Mouse (Mus musculus): ENCODE results near the gene Kif3a.

Kif3a gene

DNA sequence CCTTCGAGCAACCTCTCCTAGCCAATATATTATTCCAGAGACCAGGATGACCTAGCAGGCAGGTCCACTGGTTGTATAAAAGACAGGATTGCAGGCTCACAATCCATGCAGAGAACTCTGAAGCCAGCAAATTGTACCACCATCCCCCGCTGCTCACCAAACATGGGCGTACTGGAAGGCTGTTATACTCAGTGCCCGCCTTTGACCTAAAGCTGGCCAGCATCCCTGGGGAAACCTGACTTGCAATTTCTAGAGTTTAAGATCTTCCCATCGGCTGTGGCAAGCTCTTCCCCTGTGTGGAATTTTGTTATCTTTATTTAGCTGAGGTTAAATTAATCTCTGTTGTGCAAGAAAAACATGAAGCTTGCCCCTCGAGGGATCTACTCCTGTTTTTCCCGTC lies 24.2 kb upstream of the Kif3a start:
- in situ Hi-C loops (cut with MboI, MseI): no loop called here

GRCm38 (mm10) chr11:53546271-53546670 lies 20.9 kb upstream of the Kif3a start:
- in situ Hi-C loops (cut with MboI, MseI): no loop called here

DNA sequence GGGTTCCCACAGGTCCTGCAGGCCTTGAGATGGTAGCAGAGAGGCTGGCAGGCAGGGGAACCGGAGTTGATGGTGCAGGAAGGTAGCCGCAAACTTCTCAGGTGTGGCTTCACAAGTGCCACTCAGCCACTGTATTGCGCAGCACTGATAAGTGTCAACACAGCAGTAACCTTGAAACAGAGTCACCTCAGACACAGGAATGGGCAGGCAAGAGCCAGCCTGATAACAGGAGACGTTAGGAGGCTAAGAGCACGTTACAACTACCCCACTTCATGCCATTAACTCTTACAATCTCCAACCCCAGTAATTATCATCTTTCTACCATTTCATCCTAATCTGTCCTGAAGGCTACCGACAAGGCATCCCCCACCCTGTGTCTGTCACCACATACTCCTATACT lies 19.6 kb upstream of the Kif3a start:
- in situ Hi-C loops (cut with MboI, MseI): no loop called here

DNA sequence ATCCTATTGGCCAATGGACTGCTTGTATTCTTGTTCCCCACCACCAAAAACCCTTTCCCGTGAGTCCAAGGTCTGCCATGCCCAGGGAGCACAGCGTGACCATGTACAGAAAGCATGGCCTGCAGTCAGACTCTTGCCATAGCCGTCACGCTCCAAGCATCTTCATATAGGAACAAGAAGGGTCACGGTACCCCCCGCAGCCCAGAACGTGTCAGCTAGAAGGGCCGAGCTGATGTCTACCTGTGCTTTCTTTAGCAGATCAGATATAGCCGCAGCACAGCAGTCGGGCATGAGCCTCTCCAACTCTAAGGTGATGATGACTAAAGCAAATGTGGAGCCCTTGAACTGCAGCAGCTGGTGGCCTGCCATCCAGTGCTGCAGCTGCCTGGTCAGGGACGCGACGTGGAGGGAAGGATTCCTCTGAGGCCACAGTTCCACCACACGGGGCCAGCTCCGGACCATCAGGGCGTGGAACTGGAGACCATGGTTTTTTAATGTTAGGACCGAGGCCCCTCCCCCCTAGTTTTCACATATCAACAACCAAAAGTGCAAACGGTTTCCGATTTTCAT lies 19.1 kb upstream of the Kif3a start:
- in situ Hi-C loops (cut with MboI, MseI): no loop called here

GRCm38 (mm10) chr11:53550714-53551113 lies 16.5 kb upstream of the Kif3a start:
- in situ Hi-C loops (cut with MboI, MseI): loop anchor here (5.0 to 10.0 kb wide), 2 partner anchors 487 to 554 kb away; partner anchors contain the start of gene P4ha2 (in 1 of the 2)

DNA sequence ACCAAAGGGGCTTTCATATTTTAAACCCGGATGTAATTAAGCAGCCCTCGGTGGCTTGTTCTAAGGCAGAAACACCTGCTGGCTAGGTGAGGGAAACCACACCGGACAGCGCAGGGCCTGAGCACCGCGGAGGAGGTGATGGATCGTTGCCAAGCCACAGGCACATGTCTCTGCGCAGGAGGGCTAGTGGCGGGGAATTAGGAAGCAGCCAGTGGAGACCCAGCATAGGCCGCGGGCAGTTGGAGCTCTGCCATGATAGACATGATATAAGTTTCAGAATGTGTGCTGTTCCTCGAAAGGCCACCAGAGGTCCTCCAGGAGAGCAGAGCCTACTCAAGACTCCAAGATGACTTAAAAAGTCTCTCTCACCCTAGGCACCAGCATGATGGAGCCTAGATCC lies 15.4 kb upstream of the Kif3a start:
- in situ Hi-C loops (cut with MboI, MseI): loop anchor here (5.0 to 10.0 kb wide), 2 partner anchors 486 to 553 kb away; partner anchors contain the start of gene P4ha2 (in 1 of the 2)

GRCm38 (mm10) chr11:53556529-53556928 lies 10.7 kb upstream of the Kif3a start:
- in situ Hi-C loops (cut with MboI, MseI): loop anchor here in 1 of 2 experiments (5.0 to 10.0 kb wide), 2 partner anchors 476 to 548 kb away; partner anchors contain the start of gene P4ha2

GRCm38 (mm10) chr11:53557992-53558391 lies 9.2 kb upstream of the Kif3a start:
- in situ Hi-C loops (cut with MboI, MseI): loop anchor here in 1 of 2 experiments (5.0 to 10.0 kb wide), 2 partner anchors 474 to 547 kb away; partner anchors contain the start of gene P4ha2

GRCm38 (mm10) chr11:53559980-53560379 lies 7.2 kb upstream of the Kif3a start:
- in situ Hi-C loops (cut with MboI, MseI): loop anchor here in 1 of 2 experiments (5.0 to 10.0 kb wide), 2 partner anchors 472 to 545 kb away; partner anchors contain the start of gene P4ha2

GRCm38 (mm10) chr11:53561986-53562385 lies 5.2 kb upstream of the Kif3a start:
- in situ Hi-C loops (cut with MboI, MseI): no loop called here

DNA sequence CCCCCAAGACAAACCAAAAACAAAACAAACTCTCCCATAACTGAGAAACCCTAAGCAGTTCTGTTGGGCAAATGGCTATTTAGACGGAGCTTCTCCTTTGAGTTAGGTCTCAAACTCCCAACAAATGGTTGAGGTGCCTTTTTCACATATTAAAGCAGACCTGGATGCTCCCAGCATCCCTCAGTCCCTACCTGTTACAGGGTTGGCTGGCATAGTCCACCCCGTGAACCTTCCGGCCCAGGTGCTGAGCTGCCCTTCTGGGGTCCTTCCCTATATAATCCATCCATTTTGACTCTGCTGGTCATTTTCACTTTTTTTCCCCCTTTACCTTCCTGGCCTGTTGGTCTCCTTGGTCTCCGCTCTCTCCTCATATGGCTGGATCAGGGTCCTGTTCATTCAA lies 533 bp upstream of the Kif3a start:
- in situ Hi-C loops (cut with MboI, MseI): no loop called here

DNA sequence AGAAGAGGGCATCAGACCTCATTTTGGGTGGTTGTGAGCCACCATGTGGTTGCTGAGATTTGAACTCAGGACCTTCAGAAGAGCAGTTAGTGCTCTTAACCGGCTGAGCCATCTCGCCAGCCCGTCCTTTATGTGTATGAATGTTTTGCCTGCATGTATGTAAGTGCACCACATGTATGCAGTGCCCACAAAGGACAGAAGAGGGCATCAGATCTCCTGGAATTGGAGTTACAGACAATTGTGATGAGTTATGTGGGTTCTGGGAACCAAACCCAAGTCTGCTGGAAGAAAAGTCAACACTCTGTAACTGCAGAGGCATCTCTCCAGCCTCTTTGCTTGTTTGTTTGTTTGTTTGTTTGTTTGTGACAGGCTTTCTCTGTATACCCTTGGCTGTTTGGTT lies 13.4 kb downstream of the Kif3a start:
- in situ Hi-C loops (cut with MboI, MseI): loop anchor here in 1 of 2 experiments (10.0 kb wide), 1 partner anchor 1884 kb away; the partner anchor contains the start of genes Atox1 and G3bp1

GRCm38 (mm10) chr11:53583151-53583550 lies 16.0 kb downstream of the Kif3a start:
- in situ Hi-C loops (cut with MboI, MseI): loop anchor here in 1 of 2 experiments (10.0 kb wide), 1 partner anchor 1882 kb away; the partner anchor contains the start of genes Atox1 and G3bp1

DNA sequence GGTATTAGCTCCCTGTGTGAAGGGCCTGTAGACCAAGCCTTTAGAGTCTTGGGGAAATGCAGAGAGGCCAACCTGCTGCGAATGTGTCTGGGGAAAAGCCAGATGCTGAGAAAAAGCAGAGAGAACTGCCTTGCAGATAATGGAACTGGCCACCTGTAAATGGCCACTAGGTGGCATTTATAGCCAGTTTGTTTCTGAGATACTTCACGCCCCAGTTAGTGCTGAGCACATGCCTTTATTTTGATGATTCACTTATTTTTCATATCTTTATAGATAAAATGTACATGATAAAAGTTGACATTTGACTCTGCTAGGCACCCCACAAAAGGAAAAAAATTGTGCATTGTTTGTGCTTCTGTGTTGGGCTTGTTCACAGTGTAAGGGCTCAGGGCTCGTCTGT lies 17.7 kb downstream of the Kif3a start:
- in situ Hi-C loops (cut with MboI, MseI): loop anchor here in 1 of 2 experiments (5.0 to 10.0 kb wide), 3 partner anchors 42 to 1880 kb away; partner anchors contain the start of genes Atox1 and G3bp1

DNA sequence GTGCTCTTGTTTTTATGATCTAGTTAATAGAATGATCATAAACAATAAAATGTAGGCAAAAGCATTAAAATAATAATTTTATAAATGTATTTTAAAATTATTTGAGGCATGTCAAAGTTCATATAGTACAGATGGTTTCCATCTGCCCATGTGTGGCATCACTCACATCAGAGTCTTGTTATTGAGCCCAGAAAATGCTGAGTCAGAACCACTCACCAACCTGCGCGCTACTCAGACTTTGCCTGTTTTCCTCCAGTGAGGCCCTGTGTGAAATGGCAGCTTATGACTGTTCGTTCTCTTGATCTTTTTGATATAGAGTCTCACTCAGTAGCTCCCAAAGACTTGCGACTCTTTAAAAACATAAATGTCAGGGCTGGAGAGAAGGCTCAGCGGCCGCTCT lies 18.3 kb downstream of the Kif3a start:
- in situ Hi-C loops (cut with MboI, MseI): loop anchor here in 1 of 2 experiments (5.0 to 10.0 kb wide), 3 partner anchors 42 to 1879 kb away; partner anchors contain the start of genes Atox1 and G3bp1

GRCm38 (mm10) chr11:53588279-53588678 lies 21.1 kb downstream of the Kif3a start:
- in situ Hi-C loops (cut with MboI, MseI): loop anchor here in 1 of 2 experiments (5.0 to 10.0 kb wide), 3 partner anchors 39 to 1877 kb away; partner anchors contain the start of genes Atox1 and G3bp1

DNA sequence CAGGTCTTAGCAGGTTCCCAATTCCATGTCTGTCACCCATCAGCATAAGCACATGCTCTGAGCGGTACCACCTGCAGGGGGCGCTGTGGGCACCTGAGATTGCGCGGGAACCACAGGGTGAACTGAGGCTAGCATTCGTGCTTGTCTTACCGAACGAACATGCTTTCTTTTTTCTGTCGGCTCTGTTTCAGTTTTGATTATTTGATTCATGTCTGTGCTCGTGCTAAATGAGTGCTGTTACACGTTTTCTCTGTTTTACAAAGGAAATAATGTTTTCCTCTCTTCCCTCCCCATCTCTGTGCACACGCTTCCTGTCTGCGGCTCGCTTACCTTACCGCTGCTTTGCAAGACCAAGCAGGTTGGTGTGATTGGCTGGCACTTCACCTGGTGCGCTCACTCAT lies 23.2 kb downstream of the Kif3a start:
- in situ Hi-C loops (cut with MboI, MseI): no loop called here

DNA sequence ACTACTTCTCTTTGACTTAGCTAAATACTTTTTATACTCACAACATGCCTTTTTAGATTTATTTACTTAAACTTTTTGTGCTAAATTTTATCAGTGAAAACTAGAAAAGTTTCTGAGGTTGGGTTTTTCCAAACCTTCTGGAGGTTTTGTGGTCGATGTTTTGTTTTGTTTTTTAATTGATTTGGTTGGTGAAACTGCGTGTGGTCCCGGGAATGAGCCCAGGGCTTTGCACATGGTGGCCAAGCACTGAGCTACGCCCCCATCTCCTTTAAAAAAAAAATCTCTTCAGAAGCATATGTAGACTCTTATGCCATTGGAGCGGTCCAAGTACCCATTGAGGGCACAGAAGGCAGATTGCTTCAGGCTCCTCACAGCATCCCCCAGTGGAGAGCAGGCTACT lies 23.9 kb downstream of the Kif3a start:
- in situ Hi-C loops (cut with MboI, MseI): no loop called here

- in situ Hi-C loops (cut with MboI, MseI): no loop called here
These were observed 37.8 kb downstream of the Kif3a start for GRCm38 (mm10) chr11:53604983-53605382.

DNA sequence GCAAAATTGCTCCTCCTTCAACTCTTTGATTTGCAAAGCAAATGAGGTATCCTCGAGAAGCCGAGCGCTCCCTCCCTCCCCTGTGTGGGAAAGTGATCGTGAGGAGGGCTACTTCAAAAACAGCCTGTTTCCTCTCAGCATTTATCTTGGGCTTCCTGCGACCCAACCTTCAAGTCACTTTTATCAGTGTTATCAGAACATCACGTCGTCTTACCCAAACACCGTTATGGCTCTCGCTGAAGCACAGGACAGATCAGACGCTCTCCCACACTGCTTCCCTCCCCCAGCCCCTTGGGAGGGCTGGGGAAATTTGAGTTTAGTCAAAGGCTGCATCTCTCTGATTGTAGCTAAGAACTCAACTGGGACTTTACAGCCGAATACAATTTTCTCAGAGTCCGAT lies 38.4 kb downstream of the Kif3a start:
- in situ Hi-C loops (cut with MboI, MseI): no loop called here

DNA sequence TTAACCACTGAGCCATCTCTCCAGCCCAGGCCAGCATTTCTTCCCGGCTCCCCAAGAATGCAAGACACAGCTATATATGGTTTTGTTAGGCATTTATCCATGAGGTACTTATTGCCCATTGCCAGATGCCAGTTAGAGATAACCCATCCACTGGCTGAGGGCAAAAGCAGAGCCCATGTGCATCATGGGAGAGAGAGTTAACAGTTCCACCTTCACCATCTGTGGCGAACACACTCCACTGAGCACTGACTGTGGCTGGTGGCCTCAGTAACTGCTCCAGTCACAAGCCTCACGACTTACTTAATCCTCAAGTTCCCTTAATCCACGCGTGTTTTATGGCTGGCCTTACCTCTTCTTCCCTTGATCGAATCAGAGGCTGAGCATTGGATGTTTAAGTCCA lies 42.1 kb downstream of the Kif3a start:
- in situ Hi-C loops (cut with MboI, MseI): no loop called here

GRCm38 (mm10) chr11:53609672-53610071 lies 42.5 kb downstream of the Kif3a start:
- in situ Hi-C loops (cut with MboI, MseI): no loop called here

GRCm38 (mm10) chr11:53615172-53615571 lies 48.0 kb downstream of the Kif3a start:
- in situ Hi-C loops (cut with MboI, MseI): no loop called here

Measured in T-helper 17 cell (primary cell).